Mouse (Mus musculus) adrenal gland, postnatal 14 days (tissue): ENCODE results near the gene Endov. TPM values are rescaled to one million over a fixed set of nuclear protein-coding genes. Genes with fewer than 3 reads are reported as not detected.

Source experiments
- total RNA-seq: library from RNA; stranded (reverse); gene quantifications from 2 replicates; pipeline ENCODE4 v1.2.3, GENCODE M21; 2021

The Endov gene
- total RNA-seq, 1 experiment from 2014 or later: 19.7 TPM

Other genes with a start within 250 kb of the Endov start
- gene Gaa, start 223.5 kb upstream of the Endov start, total RNA-seq: 78.3 and 81.3 TPM in 2 replicates
- 129 and 132 TPM in 2 replicates for gene Eif4a3, start 191.3 kb upstream of the Endov start, total RNA-seq
- 0.30 and 0.38 TPM in 2 replicates for gene Card14, start 183.6 kb upstream of the Endov start, total RNA-seq
- 14.8 and 15.7 TPM in 2 replicates for gene Sgsh, start 135.8 kb upstream of the Endov start, total RNA-seq
- gene Slc26a11, start 135.8 kb upstream of the Endov start, total RNA-seq: 7.5 and 9.7 TPM in 2 replicates
- 25.6 and 28.0 TPM in 2 replicates for gene Rnf213, start 98.2 kb upstream of the Endov start, total RNA-seq
- 3.3 and 4.1 TPM in 2 replicates for gene Nptx1, start 56.4 kb downstream of the Endov start, total RNA-seq
- gene Rptor, start 111.6 kb downstream of the Endov start, total RNA-seq: 45.5 and 47.9 TPM in 2 replicates